1 mouse cellular context compared by ENCODE assay signal in genomic region chr11:32244617-32245016, GRCm38 (mm10).
TF ChIP-seq lines count a peak whose summit lies in the region.

No protein-coding gene starts in this region.

TF ChIP-seq in MEL, 35 proteins besides CTCF, POLR2A, EP300 and RAD21 (continued from another document):
- TF ChIP-seq USF2 (IDR thresholded peaks at IDR 0.05; ENCODE audit: borderline replicate concordance in 1 of 2, insufficient read depth in 1 of 2, low read depth in 1 of 2, low read length in 2 of 2) (no peak), MYB (IDR thresholded peaks at IDR 0.05; ENCODE audit: low read depth, low read length) (no peak), BHLHE40 (IDR thresholded peaks at IDR 0.05; ENCODE audit: borderline replicate concordance, low read depth, low read length) (no peak), TAL1 (IDR thresholded peaks at IDR 0.05; ENCODE audit: low read length) (no peak), GATA1 (IDR thresholded peaks at IDR 0.05; ENCODE audit: low read depth, low read length) (no peak), UBTF (IDR thresholded peaks at IDR 0.05; ENCODE audit: borderline replicate concordance, insufficient read depth, low read depth, low read length) (no peak), MEF2A (IDR thresholded peaks at IDR 0.05; ENCODE audit: extremely low read depth, insufficient replicate concordance, low read depth, low read length, poor library complexity, severe bottlenecking) (no peak), JUND (IDR thresholded peaks at IDR 0.05; ENCODE audit: low read depth, low read length) (no peak), RCOR1 (IDR thresholded peaks at IDR 0.05; ENCODE audit: low read depth, low read length) (no peak), KAT2A (conservative IDR thresholded peaks at IDR 0.05; ENCODE audit: low read depth, low read length) (no peak), POLR2AphosphoS2 (IDR thresholded peaks at IDR 0.05; ENCODE audit: low read length) (no peak), SIN3A (IDR thresholded peaks at IDR 0.05; ENCODE audit: low read length) (no peak; the same call in 1 of the 2 replicates), CHD2 (IDR thresholded peaks at IDR 0.05; ENCODE audit: low read length) (no peak), POLR2AphosphoS5 (IDR thresholded peaks at IDR 0.05; ENCODE audit: borderline replicate concordance, low read depth, low read length) (no peak), ELF1 (IDR thresholded peaks at IDR 0.05; ENCODE audit: low read depth, low read length) (no peak), MYC (IDR thresholded peaks at IDR 0.05; ENCODE audit: low read depth, low read length) (0 out of 2 replicates have a peak, but pooled peaks have one; percentile 49), MAX (IDR thresholded peaks at IDR 0.05; ENCODE audit: low read length) (peak; percentile 45; the same call in 1 of the 2 replicates)
TF ChIP-seq in MEL: peak in this region for 3.
